Mouse (Mus musculus) hindbrain, embryonic 12.5 days (tissue): ENCODE data around the gene Tex14. TPM values are rescaled to one million over a fixed set of nuclear protein-coding genes. Genes with fewer than 3 reads are reported as not detected.

Source experiments
- ATAC-seq: fragments of 200-750 bp; cut with Nextera tagmentation; 2 replicates; pipeline ENCODE4 v1.8.0; 2017; ENCODE audit warnings: moderate TSS enrichment; ENCODE audit not compliant: low FRiP score
- H3K27ac ChIP-seq: fragments of 300-500 bp; sonication (generic); 2 replicates; pipeline ENCODE4 v1.5.1; 2016; ENCODE audit warnings: mild to moderate bottlenecking
- H3K27me3 ChIP-seq: fragments of 300-500 bp; sonication (generic); 2 replicates; pipeline ENCODE4 v1.6.1; 2016; ENCODE audit warnings: mild to moderate bottlenecking
- H3K36me3 ChIP-seq: fragments of 300-500 bp; sonication (generic); 2 replicates; pipeline ENCODE4 v1.6.1; 2016; ENCODE audit warnings: mild to moderate bottlenecking
- H3K4me1 ChIP-seq: fragments of 300-500 bp; sonication (generic); 2 replicates; pipeline ENCODE4 v1.6.1; 2016
- H3K4me2 ChIP-seq: fragments of 300-500 bp; sonication (generic); replicated peaks from 2 replicates; pipeline ENCODE4 v1.6.1; 2016; ENCODE audit warnings: mild to moderate bottlenecking
- H3K4me3 ChIP-seq: fragments of 300-500 bp; sonication (generic); 2 replicates; pipeline ENCODE4 v1.5.1; 2016; ENCODE audit warnings: mild to moderate bottlenecking
- H3K9ac ChIP-seq: fragments of 300-500 bp; sonication (generic); 2 replicates; pipeline ENCODE4 v1.6.1; 2016; ENCODE audit warnings: mild to moderate bottlenecking, moderate library complexity
- H3K9me3 ChIP-seq: fragments of 300-500 bp; sonication (generic); replicated peaks from 2 replicates; pipeline ENCODE4 v1.6.1; 2016; ENCODE audit warnings: mild to moderate bottlenecking
- WGBS: fragments of 180-500 bp; shearing (Covaris S2); methylation state at CpG from one replicate; pipeline ENCODE4 v1.1.7; 2016; 5-methylcytosine and 5-hydroxymethylcytosine counted together
- polyA plus RNA-seq: library from polyadenylated mRNA; unstranded; fragments of >200 nt; fragmentation: Nextera tagmentation; extraction: Ambion mirVana; gene quantifications from 2 replicates; pipeline ENCODE4 v1.2.1, GENCODE M21; 2016

The Tex14 gene
- polyA plus RNA-seq, 1 experiment from 2014 or later = 0.10 TPM

- WGBS = 82% methylated on average over 1 of the region's 1 CpGs
- Histone ChIP-seq H3K9me3 (no peaks in the 10 kb centered on the region), H3K9ac (no peak overlapping the region), H3K4me2 (no peak overlapping the region), H3K4me3 (no peak overlapping the region), H3K36me3 (no peaks in the 10 kb centered on the region), H3K27me3 (peaks cover 2% of the 10 kb centered on the region; the same call in 1 of the 2 replicates), H3K4me1 (0 out of 2 replicates have a peak, but pooled peaks cover 2% of the 10 kb centered on the region), H3K27ac (no peak overlapping the region)
- ATAC-seq = no peak
Measured at GRCm38 (mm10) chr11:87571361-87571950, 166.6 kb downstream of the Tex14 start.

GRCm38 (mm10) chr11:87573751-87574150 is 168.9 kb downstream of the Tex14 start:
- peaks cover 13% of the 10 kb centered on the region for H3K4me1 ChIP-seq
- no peak overlapping the region for H3K27ac ChIP-seq
- no peak overlapping the region for H3K4me2 ChIP-seq
- 79% methylated on average over 7 of the region's 7 CpGs for WGBS
- H3K36me3 ChIP-seq = no peaks in the 10 kb centered on the region
- H3K27me3 ChIP-seq = peaks cover 4% of the 10 kb centered on the region; the same call in 1 of the 2 replicates
- ATAC-seq = no peak
- H3K9ac ChIP-seq = no peak overlapping the region
- H3K4me3 ChIP-seq = no peak overlapping the region
- no peaks in the 10 kb centered on the region for H3K9me3 ChIP-seq

- no peaks in the 10 kb centered on the region for H3K36me3 ChIP-seq
- WGBS = 68% methylated on average over 21 of the region's 21 CpGs
Measured at GRCm38 (mm10) chr11:87574520-87575180, 169.8 kb downstream of the Tex14 start.

GRCm38 (mm10) chr11:87577601-87578248 is 172.9 kb downstream of the Tex14 start:
- peaks cover 14% of the 10 kb centered on the region; the same call in 1 of the 2 replicates for H3K27me3 ChIP-seq
- no peaks in the 10 kb centered on the region for H3K36me3 ChIP-seq
- peak overlapping the region; percentile 60 for H3K4me3 ChIP-seq
- H3K4me1 ChIP-seq = peaks cover 22% of the 10 kb centered on the region
- peak overlapping the region; percentile 97 for H3K4me2 ChIP-seq
- H3K9ac ChIP-seq = peak overlapping the region; percentile 79
- no peak overlapping the region for H3K27ac ChIP-seq
- no peaks in the 10 kb centered on the region for H3K9me3 ChIP-seq
- no peak for ATAC-seq
- WGBS = 16% methylated on average over 6 of the region's 6 CpGs

More at GRCm38 (mm10) chr11:87574520-87575180, 169.8 kb downstream of the Tex14 start:
- H3K4me1 ChIP-seq = peaks cover 21% of the 10 kb centered on the region
- ATAC-seq = no peak
- peaks cover 4% of the 10 kb centered on the region; the same call in 1 of the 2 replicates for H3K27me3 ChIP-seq
- H3K9ac ChIP-seq = no peak overlapping the region
- H3K4me2 ChIP-seq = no peak overlapping the region
- H3K27ac ChIP-seq = no peak overlapping the region
- H3K9me3 ChIP-seq = no peaks in the 10 kb centered on the region
- no peak overlapping the region for H3K4me3 ChIP-seq

GRCm38 (mm10) chr11:87578249-87578962 is 173.5 kb downstream of the Tex14 start:
- no peaks in the 10 kb centered on the region for H3K36me3 ChIP-seq
- H3K4me1 ChIP-seq = peaks cover 22% of the 10 kb centered on the region
- peaks cover 14% of the 10 kb centered on the region; the same call in 1 of the 2 replicates for H3K27me3 ChIP-seq
- H3K9me3 ChIP-seq = no peaks in the 10 kb centered on the region
- H3K4me2 ChIP-seq = peak overlapping the region; percentile 97
- H3K9ac ChIP-seq = peak overlapping the region; percentile 79
- ATAC-seq = peak; percentile 78
- H3K27ac ChIP-seq = peak overlapping the region; percentile 41; the same call in 1 of the 2 replicates
- peak overlapping the region; percentile 60 for H3K4me3 ChIP-seq
- under 1% methylated on average over 38 of the region's 40 CpGs for WGBS

- peak overlapping the region; percentile 79 for H3K9ac ChIP-seq
- peak overlapping the region; percentile 60 for H3K4me3 ChIP-seq
- H3K9me3 ChIP-seq = no peaks in the 10 kb centered on the region
- H3K4me2 ChIP-seq = peak overlapping the region; percentile 97
- H3K27ac ChIP-seq = no peak overlapping the region
- peaks cover 14% of the 10 kb centered on the region; the same call in 1 of the 2 replicates for H3K27me3 ChIP-seq
- no peak for ATAC-seq
- H3K36me3 ChIP-seq = no peaks in the 10 kb centered on the region
- peaks cover 22% of the 10 kb centered on the region for H3K4me1 ChIP-seq
- 14% methylated on average over 10 of the region's 10 CpGs for WGBS
Measured at GRCm38 (mm10) chr11:87578963-87579601, 174.2 kb downstream of the Tex14 start.

GRCm38 (mm10) chr11:87579713-87580112 is 174.8 kb downstream of the Tex14 start:
- H3K9me3 ChIP-seq = no peaks in the 10 kb centered on the region
- H3K9ac ChIP-seq = no peak overlapping the region
- peaks cover 14% of the 10 kb centered on the region; the same call in 1 of the 2 replicates for H3K27me3 ChIP-seq
- no peak overlapping the region for H3K27ac ChIP-seq
- H3K4me2 ChIP-seq = no peak overlapping the region
- ATAC-seq = no peak
- peaks cover 20% of the 10 kb centered on the region for H3K4me1 ChIP-seq
- no peaks in the 10 kb centered on the region for H3K36me3 ChIP-seq
- no peak overlapping the region for H3K4me3 ChIP-seq
- 41% methylated on average over 1 of the region's 1 CpGs for WGBS

GRCm38 (mm10) chr11:87580543-87581085 is 175.7 kb downstream of the Tex14 start:
- peaks cover 20% of the 10 kb centered on the region for H3K4me1 ChIP-seq
- H3K9me3 ChIP-seq = no peaks in the 10 kb centered on the region
- H3K27me3 ChIP-seq = peaks cover 14% of the 10 kb centered on the region; the same call in 1 of the 2 replicates
- 50% methylated on average over 10 of the region's 10 CpGs for WGBS
- ATAC-seq = no peak
- H3K4me3 ChIP-seq = no peak overlapping the region
- H3K9ac ChIP-seq = no peak overlapping the region
- no peak overlapping the region for H3K27ac ChIP-seq
- no peak overlapping the region for H3K4me2 ChIP-seq
- H3K36me3 ChIP-seq = no peaks in the 10 kb centered on the region

GRCm38 (mm10) chr11:87581161-87581865 is 176.4 kb downstream of the Tex14 start:
- no peak for ATAC-seq
- Histone ChIP-seq H3K27me3 (peaks cover 13% of the 10 kb centered on the region; the same call in 1 of the 2 replicates), H3K36me3 (no peaks in the 10 kb centered on the region), H3K9me3 (no peaks in the 10 kb centered on the region), H3K4me1 (peaks cover 20% of the 10 kb centered on the region), H3K4me3 (no peak overlapping the region), H3K4me2 (no peak overlapping the region), H3K9ac (no peak overlapping the region), H3K27ac (no peak overlapping the region)
- 83% methylated on average over 12 of the region's 12 CpGs for WGBS

GRCm38 (mm10) chr11:87581933-87582710 is 177.3 kb downstream of the Tex14 start:
- no peaks in the 10 kb centered on the region for H3K9me3 ChIP-seq
- no peak overlapping the region for H3K27ac ChIP-seq
- H3K4me1 ChIP-seq = peaks cover 20% of the 10 kb centered on the region
- peaks cover 10% of the 10 kb centered on the region; the same call in 1 of the 2 replicates for H3K27me3 ChIP-seq
- H3K9ac ChIP-seq = 0 out of 2 replicates have a peak overlapping the region, but pooled peaks have one; percentile 13
- H3K4me2 ChIP-seq = no peak overlapping the region
- no peak for ATAC-seq
- WGBS = 82% methylated on average over 8 of the region's 8 CpGs
- H3K36me3 ChIP-seq = no peaks in the 10 kb centered on the region
- no peak overlapping the region for H3K4me3 ChIP-seq
